Mouse (Mus musculus) ES-Bruce4 (cell line): ENCODE data around the gene Exoc4.

ENCODE experiments used
- CTCF ChIP-seq: IDR thresholded peaks from one replicate; pipeline ENCODE4 v1.8.1; 2011; ENCODE audit warnings: low read depth, low read length
- EP300 ChIP-seq: IDR thresholded peaks from 2 replicates; pipeline ENCODE4 v1.6.1; 2011; ENCODE audit warnings: low read depth, low read length; ENCODE audit not compliant: insufficient read depth
- POLR2A ChIP-seq: IDR thresholded peaks from one replicate; pipeline ENCODE4 v1.8.1; 2011; ENCODE audit warnings: low read length; ENCODE audit not compliant: insufficient read depth

GRCm38 (mm10) chr6:33870468-33871142 lies 621.7 kb downstream of the Exoc4 start:
- TF ChIP-seq POLR2A (no peak), CTCF (no peak), EP300 (no peak)
